Mouse (Mus musculus): Measurements from ENCODE around the gene 2310002L09Rik.
"Not testable (repeated sequence)": the region's sequence is repeated elsewhere in the genome, so short reads cannot be mapped to it uniquely, and the experiment has no call there.

The 2310002L09Rik gene

GRCm38 (mm10) chr4:73950375-73950896, at the start of gene 2310002L09Rik:
TSS of gene 2310002L09Rik (minus strand) at chr4:73950846.
- DNase-seq = no peak

DNA sequence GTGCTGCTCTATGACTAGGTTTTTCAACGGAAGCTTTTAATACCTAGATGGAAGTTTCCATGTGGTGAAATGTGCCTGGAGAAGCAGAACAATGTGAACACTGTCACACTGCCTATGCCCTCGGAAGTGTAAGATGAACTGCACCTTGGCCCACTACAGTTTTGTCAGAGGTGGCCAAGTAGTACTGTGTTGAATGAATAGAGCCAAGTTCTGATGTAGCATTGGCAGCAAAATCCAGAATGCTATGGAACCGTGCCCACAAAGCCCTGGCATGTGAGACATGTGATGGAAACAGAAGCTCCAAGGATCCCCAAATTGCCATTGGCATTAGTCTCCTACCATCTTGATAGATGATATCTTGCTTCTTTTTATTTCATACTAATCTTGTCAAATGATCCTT, 29.8 kb upstream of the 2310002L09Rik start:
- DNase-seq = no peak

- DNase-seq = not testable (repeated sequence)
Measured at GRCm38 (mm10) chr4:73920660-73921059, 30.0 kb downstream of the 2310002L09Rik start, which contains the start of gene Gm11756. TSS of gene Gm11756 (minus strand) at chr4:73920760.

DNA sequence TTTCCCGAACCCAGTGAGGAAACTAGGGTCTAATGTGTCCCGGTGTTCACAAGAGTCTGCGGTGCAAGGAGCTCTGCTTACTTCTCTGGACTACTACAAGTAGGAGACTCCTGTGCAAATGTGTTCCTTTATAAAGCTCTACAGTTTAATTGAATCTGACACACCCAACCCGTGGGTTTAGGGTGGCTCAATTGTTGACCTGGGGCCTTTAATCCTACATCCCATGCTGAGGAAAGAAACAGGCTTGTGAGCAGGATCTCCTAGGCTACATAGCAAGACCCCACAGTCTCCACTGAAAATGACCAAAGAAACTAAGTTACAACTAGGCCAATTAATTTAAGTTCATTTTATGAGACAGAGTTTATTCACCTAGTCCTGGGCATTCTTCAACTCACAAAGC, 44.8 kb downstream of the 2310002L09Rik start, which contains the start of gene Gm13871:
TSS of gene Gm13871 (minus strand) at position 101 of the 400 bp plus-strand sequence.
- not testable (repeated sequence) for DNase-seq

DNA sequence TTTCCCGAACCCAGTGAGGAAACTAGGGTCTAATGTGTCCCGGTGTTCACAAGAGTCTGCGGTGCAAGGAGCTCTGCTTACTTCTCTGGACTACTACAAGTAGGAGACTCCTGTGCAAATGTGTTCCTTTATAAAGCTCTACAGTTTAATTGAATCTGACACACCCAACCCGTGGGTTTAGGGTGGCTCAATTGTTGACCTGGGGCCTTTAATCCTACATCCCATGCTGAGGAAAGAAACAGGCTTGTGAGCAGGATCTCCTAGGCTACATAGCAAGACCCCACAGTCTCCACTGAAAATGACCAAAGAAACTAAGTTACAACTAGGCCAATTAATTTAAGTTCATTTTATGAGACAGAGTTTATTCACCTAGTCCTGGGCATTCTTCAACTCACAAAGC, 59.6 kb downstream of the 2310002L09Rik start, which contains the start of gene Gm11757:
TSS of gene Gm11757 (minus strand) at position 101 of the 400 bp plus-strand sequence.
- DNase-seq = not testable (repeated sequence)

Measured in cerebellum, adult 9-10 months (tissue).